Mouse (Mus musculus) lung, postnatal 4 days (tissue): ENCODE measurements at regions not wholly inside any gene's neighbourhood (a gene's known extent, or its start where the extent isn't known, plus 50 kb on each side); places are given as distances from the start of the nearest gene placed in this dataset.

Experiments
- DNase-seq, 2 experiments: peaks; one replicate each; pipeline ENCODE4 v3.0.0; 2021

GRCm38 (mm10) chr3:110366151-110366550, 115.4 kb upstream of the Prmt6 start:
- DNase-seq: no peak

- DNase-seq: no peak
Observed at GRCm38 (mm10) chr3:110361900-110362299, 111.1 kb upstream of the Prmt6 start.

GRCm38 (mm10) chr3:110356822-110357594, 106.2 kb upstream of the Prmt6 start:
- no peak for DNase-seq

- DNase-seq: no peak
Observed at GRCm38 (mm10) chr3:110353654-110354053, 102.9 kb upstream of the Prmt6 start.

- no peak for DNase-seq
Observed at GRCm38 (mm10) chr3:110350075-110350474, 99.3 kb upstream of the Prmt6 start.

- no peak for DNase-seq
Observed at GRCm38 (mm10) chr3:110349446-110349845, 98.6 kb upstream of the Prmt6 start.

- peak; percentile 5 to 41 for DNase-seq
Observed at GRCm38 (mm10) chr3:110344846-110345245, 94.0 kb upstream of the Prmt6 start.

- no peak for DNase-seq
Observed at GRCm38 (mm10) chr3:110340067-110340466, 89.3 kb upstream of the Prmt6 start.

- DNase-seq: no peak
Observed at GRCm38 (mm10) chr3:110339026-110339606, 88.3 kb upstream of the Prmt6 start.

GRCm38 (mm10) chr3:110329175-110329574, 78.4 kb upstream of the Prmt6 start:
- no peak for DNase-seq

GRCm38 (mm10) chr3:110310270-110310669, 59.5 kb upstream of the Prmt6 start:
- no peak for DNase-seq

GRCm38 (mm10) chr3:110303166-110303565, 52.4 kb upstream of the Prmt6 start:
- peak; percentile 18 to 39 for DNase-seq
